Mouse (Mus musculus): ENCODE results near the gene 2700049A03Rik. TPM values are rescaled to one million over a fixed set of nuclear protein-coding genes. Genes with fewer than 3 reads are reported as not detected.
"Not testable (repeated sequence)": the region's sequence is repeated elsewhere in the genome, so short reads cannot be mapped to it uniquely, and the experiment has no call there.

The 2700049A03Rik gene
- polyA plus RNA-seq (2016; fragmentation: Nextera tagmentation; extraction: Ambion mirVana) = 7.3 and 8.0 TPM in 2 replicates

- Histone ChIP-seq H3K9me3 (replicated peaks) (no peaks in the 10 kb centered on the region), H3K27me3 (replicated peaks) (no peaks in the 10 kb centered on the region), H3K4me1 (peaks cover 24% of the 10 kb centered on the region), H3K9ac (peak within 1 kb of the TSS; percentile 91), H3K4me2 (peak within 1 kb of the TSS; percentile 97), H3K4me3 (peak within 1 kb of the TSS; percentile 87), H3K27ac (peak within 1 kb of the TSS; percentile 84), H3K36me3 (peaks cover 49% of the 10 kb centered on the region)
- WGBS (ENCODE audit: insufficient replicate concordance) = under 1% methylated on average over 52 of the region's 52 CpGs
- ATAC-seq = peak; percentile 86
These were observed at the start of gene 2700049A03Rik, which contains the start of gene Timm9 for GRCm38 (mm10) chr12:71136130-71136973. Gene 2700049A03Rik, plus strand, starts transcription at chr12:71136848. Gene Timm9, minus strand, starts transcription at chr12:71136684.

DNA sequence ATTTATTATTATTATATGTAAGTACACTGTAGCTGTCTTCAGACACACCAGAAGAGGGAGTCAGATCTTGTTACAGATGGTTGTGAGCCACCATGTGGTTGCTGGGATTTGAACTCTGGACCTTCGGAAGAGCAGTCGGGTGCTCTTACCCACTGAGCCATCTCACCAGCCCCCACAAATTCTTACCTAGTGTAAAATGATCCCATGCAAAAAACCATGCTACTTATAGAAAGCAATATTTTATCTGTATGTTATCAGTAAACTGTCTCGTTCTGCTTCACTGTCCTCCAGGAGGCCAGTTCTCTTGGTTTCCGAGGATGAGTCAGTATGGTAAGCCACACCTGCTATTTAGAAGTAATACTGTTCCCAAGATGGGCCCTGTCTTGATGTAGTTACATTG lies 32.4 kb upstream of the 2700049A03Rik start:
- H3K9ac ChIP-seq; H3K9me3 ChIP-seq (replicated peaks); ATAC-seq; H3K4me2 ChIP-seq; H3K27me3 ChIP-seq (replicated peaks); H3K27ac ChIP-seq; H3K4me3 ChIP-seq; H3K4me1 ChIP-seq; H3K36me3 ChIP-seq: not testable (repeated sequence)
- 59% methylated on average over 4 of the region's 4 CpGs for WGBS (ENCODE audit: insufficient replicate concordance)

GRCm38 (mm10) chr12:71107216-71107771 lies 29.4 kb upstream of the 2700049A03Rik start:
- no peak for ATAC-seq
- no peak overlapping the region for H3K4me3 ChIP-seq
- H3K4me2 ChIP-seq = no peak overlapping the region
- 69% methylated on average over 6 of the region's 6 CpGs for WGBS (ENCODE audit: insufficient replicate concordance)
- H3K4me1 ChIP-seq = peaks cover 9% of the 10 kb centered on the region
- no peaks in the 10 kb centered on the region for H3K36me3 ChIP-seq
- H3K9ac ChIP-seq = no peak overlapping the region
- H3K27ac ChIP-seq = no peak overlapping the region
- H3K9me3 ChIP-seq (replicated peaks) = no peaks in the 10 kb centered on the region
- 0 out of 2 replicates have a peak, but pooled peaks cover 8% of the 10 kb centered on the region for H3K27me3 ChIP-seq (replicated peaks)

DNA sequence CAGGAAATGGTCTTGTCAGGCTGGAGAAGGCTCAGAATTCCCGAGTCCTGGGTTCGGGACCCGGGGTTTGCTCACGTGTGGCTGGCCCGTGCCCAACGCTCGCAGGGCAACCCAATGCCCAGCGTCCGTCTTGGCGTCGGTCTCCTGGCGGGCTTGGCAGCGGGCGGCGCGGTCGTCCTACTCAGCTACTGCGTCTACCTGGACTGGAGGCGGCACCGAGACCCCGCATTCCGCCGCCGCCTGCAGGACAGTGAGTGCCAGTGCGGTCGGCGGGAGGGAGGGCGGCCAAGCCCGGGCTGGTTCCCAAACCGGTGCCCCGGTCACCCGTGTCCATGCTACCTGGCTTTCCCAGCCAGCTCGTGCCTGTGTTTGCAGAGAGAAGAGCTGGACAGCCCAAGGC lies 25.3 kb upstream of the 2700049A03Rik start, which contains the start of gene Tomm20l:
TSS of gene Tomm20l (plus strand) at position 98 of the 400 bp plus-strand sequence.
- Histone ChIP-seq H3K27ac (no peak within 1 kb of the TSS), H3K4me1 (peaks cover 28% of the 10 kb centered on the region), H3K36me3 (no peaks in the 10 kb centered on the region), H3K4me3 (peak within 1 kb of the TSS; percentile 29), H3K4me2 (peak within 1 kb of the TSS; percentile 67), H3K9ac (no peak within 1 kb of the TSS; the same call in 1 of the 2 replicates), H3K9me3 (replicated peaks) (no peaks in the 10 kb centered on the region), H3K27me3 (replicated peaks) (0 out of 2 replicates have a peak, but pooled peaks cover 8% of the 10 kb centered on the region)
- ATAC-seq = no peak
- 12% methylated on average over 33 of the region's 33 CpGs for WGBS (ENCODE audit: insufficient replicate concordance)

DNA sequence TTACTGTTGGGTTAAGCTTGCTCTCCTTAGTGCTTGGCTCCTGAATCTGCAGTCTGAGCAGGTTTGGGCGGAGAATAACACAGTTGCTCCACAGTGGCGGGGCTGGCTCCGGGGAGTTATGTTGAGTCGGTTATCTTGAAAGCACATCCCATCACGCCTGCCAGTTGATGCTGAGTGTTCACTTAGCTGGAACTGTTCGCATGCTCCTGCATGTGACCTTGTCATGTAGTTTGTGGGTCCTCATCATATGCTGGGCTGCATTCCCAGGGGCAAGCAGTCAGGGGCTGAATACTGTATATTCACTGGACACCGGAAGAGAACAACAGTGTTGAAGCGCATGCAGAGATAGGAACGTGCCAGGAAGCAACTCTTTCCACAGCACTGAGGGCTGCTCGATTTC lies 23.6 kb upstream of the 2700049A03Rik start:
- H3K4me3 ChIP-seq = no peak overlapping the region
- 0 out of 2 replicates have a peak, but pooled peaks cover 8% of the 10 kb centered on the region for H3K27me3 ChIP-seq (replicated peaks)
- H3K9ac ChIP-seq = no peak overlapping the region
- WGBS (ENCODE audit: insufficient replicate concordance) = 39% methylated on average over 10 of the region's 10 CpGs
- H3K4me2 ChIP-seq = peak overlapping the region; percentile 34; the same call in 1 of the 2 replicates
- no peaks in the 10 kb centered on the region for H3K36me3 ChIP-seq
- peaks cover 28% of the 10 kb centered on the region for H3K4me1 ChIP-seq
- no peaks in the 10 kb centered on the region for H3K9me3 ChIP-seq (replicated peaks)
- H3K27ac ChIP-seq = no peak overlapping the region
- peak; percentile 68 for ATAC-seq

GRCm38 (mm10) chr12:71113675-71114288 lies 22.9 kb upstream of the 2700049A03Rik start:
- Histone ChIP-seq H3K4me2 (peak overlapping the region; percentile 34), H3K27me3 (replicated peaks) (0 out of 2 replicates have a peak, but pooled peaks cover 8% of the 10 kb centered on the region), H3K36me3 (no peaks in the 10 kb centered on the region), H3K4me1 (peaks cover 28% of the 10 kb centered on the region), H3K4me3 (no peak overlapping the region; the same call in 1 of the 2 replicates), H3K9me3 (replicated peaks) (no peaks in the 10 kb centered on the region), H3K27ac (no peak overlapping the region), H3K9ac (no peak overlapping the region)
- ATAC-seq = peak; percentile 35; the same call in 1 of the 2 replicates
- WGBS (ENCODE audit: insufficient replicate concordance) = 13% methylated on average over 12 of the region's 12 CpGs

GRCm38 (mm10) chr12:71116411-71116810 lies 20.2 kb upstream of the 2700049A03Rik start:
- WGBS (ENCODE audit: insufficient replicate concordance) = 77% methylated on average over 5 of the region's 5 CpGs
- peaks cover 5% of the 10 kb centered on the region for H3K36me3 ChIP-seq
- H3K4me3 ChIP-seq = no peak overlapping the region
- no peak overlapping the region for H3K9ac ChIP-seq
- no peaks in the 10 kb centered on the region for H3K9me3 ChIP-seq (replicated peaks)
- ATAC-seq = no peak
- H3K4me2 ChIP-seq = no peak overlapping the region
- H3K4me1 ChIP-seq = peaks cover 21% of the 10 kb centered on the region
- 0 out of 2 replicates have a peak, but pooled peaks cover 5% of the 10 kb centered on the region for H3K27me3 ChIP-seq (replicated peaks)
- H3K27ac ChIP-seq = no peak overlapping the region

DNA sequence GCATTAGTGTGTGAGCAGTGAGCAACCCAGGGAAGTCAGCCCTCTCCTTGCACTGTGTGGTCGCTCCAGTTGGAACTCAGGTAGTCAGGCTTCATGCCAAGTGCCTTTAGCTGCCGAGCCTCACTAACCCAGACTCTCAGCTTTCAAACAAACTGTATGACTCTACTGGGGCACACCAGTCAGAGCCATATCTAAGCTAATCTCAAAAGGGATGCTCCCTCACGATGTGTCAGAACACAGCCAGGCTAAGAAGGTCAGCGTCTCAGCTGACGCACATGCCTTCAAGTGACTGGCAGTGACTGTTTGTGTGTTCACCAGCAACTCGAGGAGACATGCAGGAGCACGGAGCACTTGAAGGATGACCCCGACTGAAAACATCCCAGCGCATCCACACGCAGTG lies 13.9 kb upstream of the 2700049A03Rik start:
- Histone ChIP-seq H3K4me3 (no peak overlapping the region), H3K4me1 (no peaks in the 10 kb centered on the region)
- 75% methylated on average over 10 of the region's 10 CpGs for WGBS (ENCODE audit: insufficient replicate concordance)

DNA sequence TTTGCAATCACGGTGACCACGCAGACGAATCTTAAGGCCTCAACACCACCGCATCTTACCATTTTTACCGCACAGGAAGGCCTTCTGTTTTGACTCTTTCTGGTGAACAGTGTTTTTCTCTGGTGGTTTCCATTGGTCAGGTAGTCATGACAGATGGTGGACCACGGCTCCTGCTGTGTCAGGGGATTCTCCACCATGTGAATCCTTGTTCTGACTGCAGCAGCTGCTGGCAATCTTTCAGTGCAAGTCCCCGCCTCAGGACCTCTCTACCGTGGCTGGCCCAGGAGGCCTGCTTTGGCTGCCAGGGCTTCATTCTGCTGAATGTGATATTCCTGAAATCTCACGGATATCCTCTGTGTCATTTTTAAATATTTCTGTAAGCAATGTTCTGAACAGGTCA lies 13.4 kb upstream of the 2700049A03Rik start:
- Histone ChIP-seq H3K9ac (no peak overlapping the region), H3K9me3 (replicated peaks) (no peaks in the 10 kb centered on the region), H3K4me3 (no peak overlapping the region), H3K27me3 (replicated peaks) (no peaks in the 10 kb centered on the region), H3K4me2 (no peak overlapping the region), H3K4me1 (no peaks in the 10 kb centered on the region), H3K27ac (no peak overlapping the region), H3K36me3 (peaks cover 67% of the 10 kb centered on the region)
- WGBS (ENCODE audit: insufficient replicate concordance) = 83% methylated on average over 9 of the region's 9 CpGs
- ATAC-seq = no peak

More for the DNA sequence above, 13.9 kb upstream of the 2700049A03Rik start:
- Histone ChIP-seq H3K9me3 (replicated peaks) (no peaks in the 10 kb centered on the region), H3K27ac (no peak overlapping the region), H3K36me3 (peaks cover 61% of the 10 kb centered on the region), H3K4me2 (no peak overlapping the region), H3K9ac (no peak overlapping the region), H3K27me3 (replicated peaks) (no peaks in the 10 kb centered on the region)
- ATAC-seq = no peak

DNA sequence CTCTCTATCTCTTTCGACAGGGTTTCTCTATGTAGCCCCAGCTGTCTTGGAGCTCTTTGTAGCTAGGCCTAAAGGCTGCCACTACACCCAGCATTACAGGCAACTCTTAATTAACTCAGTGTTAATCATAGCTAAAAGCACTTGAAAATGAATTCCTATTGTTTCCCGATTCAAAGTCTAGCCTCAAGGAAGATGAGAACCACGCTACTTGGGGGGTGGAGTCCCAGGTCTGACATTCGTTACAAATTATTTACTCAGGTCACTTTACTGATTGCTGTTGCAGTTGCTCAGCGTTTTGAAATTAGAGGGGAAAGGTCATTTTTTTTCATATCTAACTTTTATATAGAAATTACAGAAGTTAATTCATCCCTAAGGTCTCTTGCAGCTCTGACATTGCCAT lies 1.1 kb upstream of the 2700049A03Rik start:
- ATAC-seq = no peak
- peaks cover 49% of the 10 kb centered on the region for H3K36me3 ChIP-seq

DNA sequence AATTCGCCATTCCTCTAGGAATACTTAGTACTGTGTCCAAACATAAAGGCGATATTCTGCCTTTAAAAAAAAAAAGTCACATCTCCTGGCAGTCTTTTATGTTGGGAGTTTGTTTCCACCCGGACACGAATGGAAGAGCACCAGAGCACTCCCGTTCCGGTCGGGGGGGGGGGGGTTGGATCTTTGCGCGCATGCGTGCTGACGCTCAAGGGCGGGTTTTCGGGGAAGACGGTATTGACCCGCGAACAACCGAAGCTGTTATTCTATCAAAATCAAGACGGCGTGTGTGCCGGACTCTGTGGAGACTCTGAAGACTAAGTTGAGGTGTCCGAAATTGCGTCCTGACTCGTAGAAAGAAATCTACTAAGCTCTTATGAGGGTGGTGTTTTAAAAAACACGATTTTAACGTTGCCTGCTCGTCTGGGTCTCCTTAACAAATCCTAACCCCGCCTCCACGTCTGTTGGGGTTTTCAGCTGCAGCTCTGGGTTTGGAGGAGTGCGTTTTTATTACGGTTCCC lies 385 bp downstream of the 2700049A03Rik start:
- WGBS (ENCODE audit: insufficient replicate concordance) = under 1% methylated on average over 30 of the region's 30 CpGs
- H3K4me3 ChIP-seq = peak overlapping the region; percentile 87
- H3K4me1 ChIP-seq = peaks cover 24% of the 10 kb centered on the region
- H3K4me2 ChIP-seq = peak overlapping the region; percentile 97
- H3K27me3 ChIP-seq (replicated peaks) = no peaks in the 10 kb centered on the region
- H3K36me3 ChIP-seq = peaks cover 49% of the 10 kb centered on the region
- peak; percentile 77 for ATAC-seq
- H3K9ac ChIP-seq = peak overlapping the region; percentile 91
- H3K9me3 ChIP-seq (replicated peaks) = no peaks in the 10 kb centered on the region
- peak overlapping the region; percentile 84 for H3K27ac ChIP-seq

More for the DNA sequence above, 1.1 kb upstream of the 2700049A03Rik start:
- Histone ChIP-seq H3K9me3 (replicated peaks) (no peaks in the 10 kb centered on the region), H3K9ac (peak overlapping the region; percentile 91), H3K4me3 (peak overlapping the region; percentile 87), H3K4me1 (peaks cover 24% of the 10 kb centered on the region), H3K4me2 (peak overlapping the region; percentile 97), H3K27me3 (replicated peaks) (no peaks in the 10 kb centered on the region), H3K27ac (no peak overlapping the region)
- 14% methylated on average over 5 of the region's 5 CpGs for WGBS (ENCODE audit: insufficient replicate concordance)
